Mouse (Mus musculus) midbrain, embryonic 10.5 days (tissue): Measurements from ENCODE around the gene Cplane1. TPM values are rescaled to one million over a fixed set of nuclear protein-coding genes. Genes with fewer than 3 reads are reported as not detected.
A peak's percentile ranks its signal among the peaks of the same experiment; 100 is the strongest.
"Not testable (repeated sequence)": the region's sequence is repeated elsewhere in the genome, so short reads cannot be mapped to it uniquely, and the experiment has no call there.

Source experiments
- DNase-seq: peaks from one replicate; pipeline ENCODE4 v3.0.0-alpha.2; 2017; ENCODE audit warnings: low spot score
- H3K27ac ChIP-seq: fragments of 300-500 bp; sonication (generic); replicated peaks from 2 replicates; pipeline ENCODE4 v1.5.1; 2016; ENCODE audit warnings: mild to moderate bottlenecking
- H3K27me3 ChIP-seq: fragments of 300-500 bp; sonication (generic); 2 replicates; pipeline ENCODE4 v1.6.1; 2016; ENCODE audit warnings: low read depth, mild to moderate bottlenecking; ENCODE audit not compliant: poor library complexity, severe bottlenecking
- H3K36me3 ChIP-seq: fragments of 300-500 bp; sonication (generic); 2 replicates; pipeline ENCODE4 v1.6.1; 2016; ENCODE audit warnings: mild to moderate bottlenecking, moderate library complexity
- H3K4me1 ChIP-seq: fragments of 300-500 bp; sonication (generic); 2 replicates; pipeline ENCODE4 v1.6.1; 2016
- H3K4me3 ChIP-seq: fragments of 300-500 bp; sonication (generic); 2 replicates; pipeline ENCODE4 v1.5.1; 2016; ENCODE audit warnings: mild to moderate bottlenecking, moderate library complexity
- H3K9me3 ChIP-seq: fragments of 300-500 bp; sonication (generic); replicated peaks from 2 replicates; pipeline ENCODE4 v1.6.1; 2016; ENCODE audit warnings: mild to moderate bottlenecking
- WGBS: fragments of 180-500 bp; shearing (Covaris S2); methylation state at CpG from one replicate; pipeline ENCODE4 v1.1.7; 2016; 5-methylcytosine and 5-hydroxymethylcytosine counted together
- polyA plus RNA-seq: library from polyadenylated mRNA; unstranded; fragments of >200 nt; fragmentation: Nextera tagmentation; extraction: Ambion mirVana; gene quantifications from 2 replicates; pipeline ENCODE4 v1.2.1, GENCODE M21; 2016

Gene Cplane1
- polyA plus RNA-seq, 1 experiment from 2014 or later = 8.4 TPM

DNA sequence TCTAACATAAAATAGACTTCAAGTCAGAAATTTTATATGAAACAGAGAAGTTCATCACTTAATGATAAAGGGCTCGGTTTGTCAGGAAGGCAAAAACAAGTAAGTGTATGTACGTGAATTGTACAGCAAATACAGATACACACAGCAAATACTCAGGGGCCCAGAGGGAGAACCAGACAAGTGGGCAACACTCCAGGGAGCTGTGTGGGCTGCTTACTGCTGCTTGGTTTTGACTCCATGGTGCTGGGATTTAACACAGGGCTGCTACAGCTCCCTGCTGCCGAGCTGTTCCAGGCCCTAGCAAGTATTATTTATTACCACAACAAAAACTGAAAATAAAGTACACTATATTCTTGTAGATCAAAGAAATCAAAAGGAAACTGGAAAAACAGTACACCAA, 98.3 kb downstream of the Cplane1 start:
- Histone ChIP-seq H3K36me3 (peaks cover 97% of the 10 kb centered on the region), H3K9me3 (no peaks in the 10 kb centered on the region), H3K4me3 (no peak overlapping the region), H3K27me3 (no peaks in the 10 kb centered on the region), H3K27ac (no peak overlapping the region), H3K4me1 (no peaks in the 10 kb centered on the region)
- WGBS = 95% methylated on average over 3 of the region's 3 CpGs
- no peak for DNase-seq

DNA sequence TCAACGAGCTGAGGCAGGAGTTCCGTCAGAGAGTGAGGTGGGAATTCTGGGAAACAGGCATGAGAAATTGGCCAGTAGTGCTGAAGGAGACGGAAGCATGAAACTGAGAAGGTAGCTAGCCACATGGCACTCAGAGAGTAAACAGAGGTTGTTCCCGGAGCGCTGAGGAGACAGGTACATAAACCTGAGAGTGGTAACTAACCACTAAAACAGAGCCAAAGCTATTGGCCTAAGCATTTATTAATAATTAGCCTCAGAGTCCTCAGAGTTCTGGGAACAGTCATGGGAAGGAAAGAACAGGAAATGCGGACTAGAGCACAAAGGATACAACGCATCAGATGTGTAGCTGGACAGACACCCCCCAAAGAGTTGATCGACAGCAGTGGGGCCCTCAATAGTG, 99.3 kb downstream of the Cplane1 start:
- DNase-seq = no peak
- H3K9me3 ChIP-seq = no peaks in the 10 kb centered on the region
- no peak overlapping the region for H3K4me3 ChIP-seq
- H3K4me1 ChIP-seq = no peaks in the 10 kb centered on the region
- no peaks in the 10 kb centered on the region for H3K27me3 ChIP-seq
- 94% methylated on average over 8 of the region's 8 CpGs for WGBS
- peaks cover 97% of the 10 kb centered on the region for H3K36me3 ChIP-seq
- no peak overlapping the region for H3K27ac ChIP-seq

GRCm38 (mm10) chr15:8271952-8272351, 103.0 kb downstream of the Cplane1 start:
- H3K27ac ChIP-seq = no peak overlapping the region
- 93% methylated on average over 8 of the region's 8 CpGs for WGBS
- no peaks in the 10 kb centered on the region for H3K4me1 ChIP-seq
- H3K27me3 ChIP-seq = no peaks in the 10 kb centered on the region
- no peak overlapping the region for H3K4me3 ChIP-seq
- DNase-seq = no peak
- H3K9me3 ChIP-seq = peaks cover 15% of the 10 kb centered on the region; the same call in 1 of the 2 replicates
- H3K36me3 ChIP-seq = peaks cover 78% of the 10 kb centered on the region

GRCm38 (mm10) chr15:8277916-8278315, 109.0 kb downstream of the Cplane1 start:
- DNase-seq, H3K27me3 ChIP-seq, H3K4me3 ChIP-seq, H3K27ac ChIP-seq, H3K4me1 ChIP-seq: not testable (repeated sequence)
- Histone ChIP-seq H3K9me3 (peaks cover 15% of the 10 kb centered on the region; the same call in 1 of the 2 replicates), H3K36me3 (peaks cover 18% of the 10 kb centered on the region)
- 93% methylated on average over 4 of the region's 4 CpGs for WGBS

DNA sequence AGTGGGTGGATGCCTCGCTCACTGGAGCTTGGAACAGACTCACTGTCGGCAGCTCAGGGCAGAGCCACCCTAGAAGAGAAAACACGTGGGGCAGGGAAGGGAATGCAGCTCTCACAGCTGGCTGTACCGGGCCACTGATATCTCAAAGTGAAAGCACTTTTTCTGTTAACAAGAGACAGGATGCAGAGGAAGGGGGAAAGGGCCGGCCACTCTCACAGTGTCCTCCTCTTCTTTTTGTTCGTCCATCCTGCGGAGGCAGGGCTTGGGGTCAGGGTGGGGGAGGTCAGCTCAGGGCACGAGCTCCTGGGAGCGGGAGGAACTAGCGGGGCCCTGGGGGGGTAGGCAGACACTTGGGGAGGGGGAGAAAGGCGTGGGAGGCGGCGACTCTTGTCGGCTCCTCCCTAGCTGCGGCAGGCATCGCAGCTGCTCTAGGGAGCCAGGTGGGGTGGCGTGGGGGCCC, 110.4 kb downstream of the Cplane1 start:
- peaks cover 9% of the 10 kb centered on the region for H3K4me1 ChIP-seq
- H3K4me3 ChIP-seq = peak overlapping the region; percentile 44
- DNase-seq = peak; percentile 30
- no peaks in the 10 kb centered on the region for H3K27me3 ChIP-seq
- H3K36me3 ChIP-seq = peaks cover 7% of the 10 kb centered on the region; the same call in 1 of the 2 replicates
- peaks cover 15% of the 10 kb centered on the region; the same call in 1 of the 2 replicates for H3K9me3 ChIP-seq
- WGBS = 45% methylated on average over 17 of the region's 17 CpGs
- H3K27ac ChIP-seq = peak overlapping the region; percentile 71

- Histone ChIP-seq H3K4me1 (peaks cover 9% of the 10 kb centered on the region), H3K27ac (peak overlapping the region; percentile 56; the same call in 1 of the 2 replicates), H3K4me3 (peak overlapping the region; percentile 44), H3K27me3 (no peaks in the 10 kb centered on the region), H3K9me3 (peaks cover 10% of the 10 kb centered on the region; the same call in 1 of the 2 replicates), H3K36me3 (0 out of 2 replicates have a peak, but pooled peaks cover under 1% of the 10 kb centered on the region)
- WGBS = 81% methylated on average over 20 of the region's 20 CpGs
- DNase-seq = no peak
Measured at GRCm38 (mm10) chr15:8279929-8280610, 111.2 kb downstream of the Cplane1 start.

DNA sequence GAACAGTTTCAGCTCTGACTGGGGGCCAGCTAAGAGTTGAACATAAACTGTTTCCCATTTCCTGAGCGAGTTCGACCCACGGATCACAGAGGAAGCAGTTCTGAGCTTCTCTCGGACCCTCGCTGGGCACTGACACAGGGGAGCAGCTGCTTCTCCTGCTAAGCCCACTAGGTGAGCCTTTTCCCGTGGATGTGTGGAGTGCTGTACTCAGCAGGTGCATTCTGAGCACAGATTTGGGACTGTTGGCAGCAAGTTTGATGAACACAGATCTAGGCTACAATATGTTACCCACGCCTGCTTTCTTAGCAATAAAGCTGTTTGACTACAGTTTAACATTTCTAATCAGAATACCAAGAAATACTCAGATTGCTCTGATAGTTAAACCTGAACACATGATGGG, 112.8 kb downstream of the Cplane1 start:
- Histone ChIP-seq H3K4me3 (no peak overlapping the region), H3K9me3 (no peaks in the 10 kb centered on the region), H3K36me3 (no peaks in the 10 kb centered on the region), H3K27ac (no peak overlapping the region), H3K4me1 (peaks cover 9% of the 10 kb centered on the region), H3K27me3 (no peaks in the 10 kb centered on the region)
- DNase-seq = no peak
- WGBS = 88% methylated on average over 7 of the region's 7 CpGs

DNA sequence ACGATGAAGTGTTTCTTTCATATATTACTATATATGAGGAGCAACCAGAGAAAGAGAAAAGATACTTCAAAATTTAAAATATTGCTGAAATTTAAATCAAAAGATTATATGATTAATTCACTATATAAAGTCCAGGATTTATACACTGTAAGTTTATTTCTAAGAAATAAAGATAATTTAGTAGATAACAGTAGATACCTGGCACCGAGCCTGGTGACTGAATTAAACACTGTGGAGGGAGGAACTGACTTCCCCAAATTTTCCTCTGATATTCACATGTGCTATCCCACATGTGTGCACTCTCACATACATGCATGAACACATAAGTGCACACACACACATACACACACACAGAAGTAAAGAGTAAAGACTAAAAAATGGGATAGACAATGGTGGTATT, 113.2 kb downstream of the Cplane1 start:
- H3K36me3 ChIP-seq = no peaks in the 10 kb centered on the region
- 98% methylated on average over 2 of the region's 2 CpGs for WGBS
- no peaks in the 10 kb centered on the region for H3K27me3 ChIP-seq
- peaks cover 9% of the 10 kb centered on the region for H3K4me1 ChIP-seq
- no peak overlapping the region for H3K27ac ChIP-seq
- no peak overlapping the region for H3K4me3 ChIP-seq
- no peak for DNase-seq
- H3K9me3 ChIP-seq = no peaks in the 10 kb centered on the region

GRCm38 (mm10) chr15:8291251-8291650, 122.3 kb downstream of the Cplane1 start:
- no peaks in the 10 kb centered on the region for H3K27me3 ChIP-seq
- H3K9me3 ChIP-seq = no peaks in the 10 kb centered on the region
- H3K36me3 ChIP-seq = peaks cover 67% of the 10 kb centered on the region
- no peaks in the 10 kb centered on the region for H3K4me1 ChIP-seq
- H3K27ac ChIP-seq = no peak overlapping the region
- WGBS = 95% methylated on average over 14 of the region's 14 CpGs
- DNase-seq = no peak
- H3K4me3 ChIP-seq = no peak overlapping the region

DNA sequence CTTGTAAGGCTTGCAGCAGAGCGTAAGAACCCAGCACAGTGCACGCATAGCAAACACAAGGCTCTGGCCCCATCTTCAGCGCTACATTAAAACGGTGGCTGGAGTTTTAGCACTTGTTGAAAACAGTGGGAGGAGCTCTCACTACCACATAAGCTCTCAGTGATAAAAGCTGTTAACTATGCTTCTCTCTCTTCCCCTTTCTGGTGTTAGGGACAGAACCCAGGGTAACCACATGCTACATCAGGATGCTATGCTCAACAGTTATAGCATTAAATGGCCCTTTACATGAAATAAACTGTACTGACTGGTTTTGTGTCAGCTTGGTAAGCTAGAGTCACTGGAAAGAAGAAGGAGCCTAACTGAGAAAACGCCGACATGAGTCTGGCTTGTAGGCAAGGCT, 125.2 kb downstream of the Cplane1 start:
- Histone ChIP-seq H3K4me1 (no peaks in the 10 kb centered on the region), H3K9me3 (no peaks in the 10 kb centered on the region), H3K27ac (no peak overlapping the region), H3K36me3 (peaks cover 96% of the 10 kb centered on the region), H3K4me3 (no peak overlapping the region), H3K27me3 (no peaks in the 10 kb centered on the region)
- no peak for DNase-seq
- 95% methylated on average over 6 of the region's 6 CpGs for WGBS

DNA sequence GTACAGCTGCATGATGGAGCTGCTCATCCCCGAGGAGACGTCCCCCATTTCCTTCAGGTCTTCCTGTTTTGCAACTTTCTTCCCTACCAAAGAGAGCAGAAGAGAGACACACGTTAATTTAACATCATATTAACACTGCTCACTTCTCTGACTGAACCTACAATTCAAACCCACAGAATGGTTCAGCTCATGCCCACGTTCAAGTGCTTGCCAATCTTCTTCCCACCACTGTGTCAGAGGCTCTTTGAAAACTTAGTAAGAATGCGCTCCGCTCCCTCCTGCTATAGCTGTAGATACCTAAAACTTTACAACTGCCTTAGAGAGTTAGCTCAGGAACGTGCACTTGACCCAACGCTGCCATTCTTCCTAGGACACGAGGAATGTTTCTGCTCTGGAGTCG, 134.0 kb downstream of the Cplane1 start:
- peaks cover 97% of the 10 kb centered on the region for H3K36me3 ChIP-seq
- no peaks in the 10 kb centered on the region for H3K4me1 ChIP-seq
- no peaks in the 10 kb centered on the region for H3K27me3 ChIP-seq
- no peak for DNase-seq
- WGBS = 95% methylated on average over 10 of the region's 10 CpGs
- H3K27ac ChIP-seq = no peak overlapping the region
- H3K9me3 ChIP-seq = no peaks in the 10 kb centered on the region
- H3K4me3 ChIP-seq = no peak overlapping the region

- Histone ChIP-seq H3K27me3 (no peaks in the 10 kb centered on the region), H3K36me3 (peaks cover 96% of the 10 kb centered on the region), H3K27ac (no peak overlapping the region), H3K4me1 (no peaks in the 10 kb centered on the region), H3K4me3 (no peak overlapping the region), H3K9me3 (no peaks in the 10 kb centered on the region)
- no peak for DNase-seq
- 88% methylated on average over 1 of the region's 1 CpGs for WGBS
Measured at GRCm38 (mm10) chr15:8305474-8305873, 136.6 kb downstream of the Cplane1 start.

GRCm38 (mm10) chr15:8317381-8317780, 148.5 kb downstream of the Cplane1 start:
- no peaks in the 10 kb centered on the region for H3K4me1 ChIP-seq
- no peak overlapping the region for H3K27ac ChIP-seq
- DNase-seq = no peak
- H3K4me3 ChIP-seq = no peak overlapping the region
- H3K36me3 ChIP-seq = peaks cover 75% of the 10 kb centered on the region
- WGBS = 91% methylated on average over 4 of the region's 4 CpGs
- H3K9me3 ChIP-seq = no peaks in the 10 kb centered on the region
- no peaks in the 10 kb centered on the region for H3K27me3 ChIP-seq
